Mouse (Mus musculus) lung, adult 18-20 months (tissue): Measurements from ENCODE around the gene Reps2.

Experiments
- DNase-seq, 2 experiments: peaks; one replicate each; pipeline ENCODE4 v3.0.0; 2022; ENCODE audit warnings: mixed read lengths in 2 of 2

Reps2 gene

DNA sequence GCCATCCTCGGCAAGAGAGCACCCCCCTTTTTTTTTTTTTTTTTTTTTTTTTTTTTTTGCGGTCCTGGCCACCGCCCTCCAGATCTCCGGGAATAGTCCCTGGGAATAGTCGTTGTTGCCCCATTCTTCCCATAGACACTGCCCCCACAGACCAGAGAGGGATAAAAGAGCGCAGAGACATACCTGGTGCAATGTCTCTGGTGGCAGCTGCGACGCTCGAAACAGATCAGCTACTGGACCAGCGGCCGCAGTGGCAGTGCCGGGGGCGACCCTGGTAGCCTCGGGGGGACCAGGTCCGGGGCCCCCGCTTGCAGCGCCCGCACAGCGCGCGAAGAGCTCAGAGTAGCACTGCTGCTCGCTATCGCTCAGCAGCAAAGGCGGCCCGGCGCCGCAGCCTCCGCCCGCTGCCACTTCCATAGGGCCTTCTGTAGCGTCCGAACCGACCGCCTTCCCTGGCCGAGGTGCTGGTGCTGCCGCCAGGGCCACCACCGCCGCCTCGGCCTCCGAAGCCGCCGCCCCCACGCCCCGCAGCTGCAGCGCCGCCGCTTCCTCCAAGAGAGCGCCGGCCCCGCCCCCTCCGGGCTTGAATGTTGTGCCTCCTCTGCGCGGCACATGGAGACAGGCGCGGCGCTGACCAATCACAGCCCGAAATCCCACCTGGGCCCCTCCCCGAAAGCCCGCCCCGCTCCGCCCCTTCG, at the start of gene Reps2:
Reps2 (minus strand) TSS at position 559 of the 698 bp plus-strand sequence.
- DNase-seq = peak; percentile 85 to 89

DNA sequence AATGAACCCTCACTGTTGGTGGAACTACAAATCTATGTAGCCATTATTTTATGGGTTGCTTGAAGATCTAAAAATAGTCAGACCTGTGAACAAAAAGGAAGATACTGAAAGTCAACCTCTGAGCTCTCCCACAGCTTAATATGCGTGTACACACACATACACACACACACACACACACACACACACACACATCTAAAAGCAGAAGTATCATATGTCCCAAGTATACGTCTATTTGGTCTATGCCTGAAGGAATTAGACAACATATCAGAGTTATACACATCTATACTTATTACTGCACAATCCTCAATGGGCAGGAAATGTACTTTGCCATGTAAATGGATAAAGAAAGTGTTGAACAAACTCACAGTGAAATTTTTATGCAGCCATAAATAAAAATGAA, 47.8 kb upstream of the Reps2 start:
- DNase-seq = no peak

DNA sequence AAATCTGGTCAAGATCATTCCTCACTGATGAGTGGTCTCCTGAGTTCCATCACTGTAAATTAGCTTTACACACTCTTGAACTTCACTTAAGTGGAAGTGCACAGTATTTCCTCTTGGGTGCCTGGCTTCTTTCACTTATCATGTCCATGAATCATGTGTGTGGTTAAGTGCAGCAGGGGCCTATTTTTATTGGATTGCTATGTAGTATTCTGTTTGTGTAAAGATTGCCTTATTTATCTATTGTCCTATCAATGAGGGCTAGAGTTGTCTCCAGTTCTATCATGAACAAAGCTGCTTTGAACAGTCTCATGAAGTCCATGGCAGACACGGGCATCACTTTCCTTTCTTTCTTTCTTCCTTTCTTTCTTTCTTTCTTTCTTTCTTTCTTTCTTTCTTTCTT, 41.9 kb upstream of the Reps2 start:
- no peak for DNase-seq

DNA sequence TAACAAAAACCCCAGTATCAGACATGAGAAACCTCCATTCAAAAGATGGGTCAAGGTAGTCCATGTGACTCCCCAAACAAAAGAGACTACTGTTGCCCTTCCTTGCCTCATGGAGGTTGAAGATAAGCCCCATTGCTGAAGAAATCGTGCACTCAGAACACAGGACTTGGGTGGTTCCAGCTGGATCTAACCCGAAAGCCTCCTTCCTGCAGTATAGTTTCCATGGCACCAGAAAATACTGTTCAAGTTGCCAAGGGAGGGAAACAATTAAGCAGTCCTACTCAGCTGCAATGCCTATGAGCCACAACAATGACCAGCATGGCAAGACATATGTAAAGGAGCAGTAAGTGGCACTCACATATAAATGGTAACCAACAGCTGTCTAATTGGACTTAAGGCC, 36.1 kb upstream of the Reps2 start:
- no peak for DNase-seq

DNA sequence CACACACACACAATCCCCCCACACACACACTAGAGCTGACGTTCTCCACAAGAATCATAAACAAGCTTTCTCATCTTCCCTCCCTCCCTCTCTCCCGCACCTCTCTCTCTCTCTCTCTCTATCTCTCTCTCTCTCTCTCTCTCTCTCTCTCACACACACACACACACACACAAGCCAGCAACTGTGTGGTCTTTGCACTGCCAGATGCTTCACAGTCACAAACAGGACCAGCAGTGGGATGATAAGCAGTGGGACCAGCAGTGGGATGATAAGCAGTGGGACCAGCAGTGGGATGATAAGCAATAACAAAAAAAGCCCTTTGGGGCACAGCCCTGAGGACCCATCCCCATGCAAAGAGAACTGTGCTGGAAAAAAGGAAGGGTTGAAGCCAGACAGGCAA, 35.4 kb upstream of the Reps2 start:
- DNase-seq = no peak

DNA sequence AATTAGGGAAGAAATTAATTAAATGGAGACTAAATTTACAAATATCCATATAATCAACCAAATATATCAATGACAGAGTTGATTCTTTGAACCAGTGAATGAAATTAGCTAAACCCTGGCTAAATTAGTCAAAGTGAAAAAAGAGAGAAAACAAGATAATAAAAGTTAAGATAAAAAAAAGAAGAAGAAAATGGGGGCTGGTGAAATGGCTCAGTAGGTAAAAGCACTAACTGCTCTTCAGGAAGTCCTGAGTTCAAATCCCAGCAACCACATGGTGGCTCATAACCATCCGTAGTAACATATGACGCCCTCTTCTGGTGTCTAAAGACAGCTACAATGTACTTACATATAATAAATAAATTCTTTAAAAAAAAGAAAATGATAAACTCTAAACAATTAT, 22.7 kb upstream of the Reps2 start:
- DNase-seq = no peak

DNA sequence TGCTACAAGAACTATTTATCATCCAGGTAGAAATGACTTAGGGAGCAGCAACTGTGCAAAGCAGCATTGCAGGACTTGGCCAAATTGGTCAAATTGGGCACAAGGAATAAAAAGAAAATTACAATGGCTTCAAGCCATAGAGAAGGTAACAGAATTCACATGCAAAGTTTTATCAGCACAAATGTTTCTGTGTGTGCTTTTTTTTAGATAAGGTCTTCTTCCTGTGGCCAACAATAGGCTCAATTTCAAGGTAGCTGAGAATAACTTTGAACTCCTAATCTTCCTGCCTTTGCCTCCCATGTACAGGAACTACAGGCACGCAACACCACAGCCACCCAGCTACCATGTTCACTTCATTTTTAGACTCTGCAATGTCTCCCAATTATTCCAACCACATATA, 16.7 kb upstream of the Reps2 start:
- DNase-seq = no peak

DNA sequence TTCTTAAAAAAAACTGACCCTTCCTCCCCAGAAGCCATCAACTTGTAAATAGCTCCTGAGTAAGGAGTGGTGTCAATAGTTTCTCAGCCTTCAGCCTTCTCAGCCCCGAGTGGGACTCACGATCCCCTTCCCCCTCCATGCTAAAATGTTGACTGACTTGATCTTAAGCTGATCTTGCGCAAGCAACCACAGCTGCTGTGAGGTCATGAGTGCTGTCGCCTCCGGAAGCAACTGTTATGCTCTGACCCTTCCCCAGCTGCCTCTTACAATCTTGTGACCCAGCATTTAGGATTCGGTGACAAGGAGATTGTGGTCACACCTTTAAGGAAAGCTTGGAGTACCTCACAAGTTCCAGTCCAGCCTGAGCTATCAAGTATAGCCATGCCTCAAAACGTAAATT, 10.1 kb upstream of the Reps2 start:
- DNase-seq = peak; percentile 14 to 21

DNA sequence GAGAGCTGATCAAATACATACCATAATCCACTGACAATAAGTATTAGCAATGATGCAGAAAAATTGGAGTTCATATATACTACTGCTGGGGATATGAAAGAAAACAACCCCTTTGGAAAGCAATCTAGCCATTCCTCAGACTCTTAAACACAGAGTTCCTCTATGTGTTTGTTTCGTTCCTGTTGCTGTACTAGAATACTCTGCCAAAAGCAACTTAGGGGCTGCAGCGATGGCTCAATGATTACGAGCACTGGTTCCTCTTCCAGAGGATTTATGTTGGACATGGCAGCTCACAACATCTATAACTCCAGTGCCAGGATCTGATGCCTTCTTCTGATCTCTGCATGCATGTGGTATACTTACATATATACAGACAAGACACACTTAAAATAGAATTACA, 9.0 kb upstream of the Reps2 start:
- no peak for DNase-seq

DNA sequence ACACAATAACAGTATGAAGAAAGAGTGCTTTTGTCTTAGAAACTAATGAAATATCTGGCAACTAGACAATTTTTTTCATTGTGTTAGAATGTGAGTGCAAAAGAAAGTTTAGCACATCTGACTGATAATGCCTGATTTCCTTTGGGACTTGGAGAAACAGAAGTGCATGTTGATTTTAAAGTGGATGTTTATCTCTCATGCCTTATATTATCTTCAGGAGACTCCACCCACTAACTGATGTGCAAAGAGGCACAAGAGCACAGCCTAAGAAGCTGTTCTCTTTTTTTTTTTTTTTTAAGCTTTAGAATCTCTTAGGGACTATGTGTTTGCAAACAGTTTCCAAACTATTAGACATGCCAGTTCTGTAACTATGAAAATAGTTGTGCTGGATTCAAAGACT, 7.7 kb upstream of the Reps2 start:
- no peak for DNase-seq

DNA sequence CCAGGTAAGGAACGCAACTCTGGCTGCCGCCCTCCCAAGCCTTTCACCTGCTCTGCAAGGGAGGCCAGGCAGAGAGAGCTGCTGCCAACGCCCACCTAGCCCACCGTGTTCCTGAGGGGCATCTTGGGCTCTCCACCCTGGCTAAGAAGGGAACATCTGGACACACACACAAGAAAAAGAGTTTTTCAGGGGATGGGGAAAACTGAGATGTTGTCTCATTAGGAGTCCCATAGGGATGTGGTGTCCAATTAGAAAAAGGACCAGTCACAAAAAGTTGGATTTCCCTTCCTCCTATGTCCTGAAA, 292 bp upstream of the Reps2 start:
- no peak for DNase-seq

DNA sequence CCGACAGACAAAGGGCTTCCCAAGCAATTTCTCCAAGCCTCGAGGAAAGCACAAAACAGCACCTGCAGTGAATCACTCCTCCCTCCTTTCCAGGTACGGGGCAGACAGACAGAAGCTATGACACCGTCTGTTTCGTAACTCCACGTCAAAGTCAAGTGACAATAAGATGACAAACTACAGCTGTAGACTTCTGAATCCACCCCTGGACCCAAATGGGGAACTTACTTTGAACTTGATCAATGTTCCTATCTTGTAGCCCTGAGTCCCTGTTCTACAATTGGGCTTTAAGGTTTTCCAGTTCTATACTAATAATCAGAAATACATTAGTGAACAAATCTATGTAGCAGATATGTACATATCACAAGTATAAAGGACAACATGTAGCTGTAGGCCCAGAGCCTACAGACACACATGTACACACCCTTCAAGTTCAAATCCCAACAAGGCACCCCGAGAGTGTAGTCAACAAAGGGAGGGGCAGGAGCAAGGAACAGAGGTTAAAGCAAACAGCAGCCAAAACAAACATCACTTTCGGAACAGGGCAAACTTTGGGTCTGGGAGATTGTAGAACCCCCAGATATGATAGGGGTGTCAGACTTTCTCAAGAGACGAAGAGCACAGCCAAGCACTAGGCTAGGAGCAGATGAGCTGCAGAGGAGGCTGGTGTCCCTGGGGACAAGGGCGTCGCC, 903 bp downstream of the Reps2 start:
- peak; percentile 10 to 16 for DNase-seq

DNA sequence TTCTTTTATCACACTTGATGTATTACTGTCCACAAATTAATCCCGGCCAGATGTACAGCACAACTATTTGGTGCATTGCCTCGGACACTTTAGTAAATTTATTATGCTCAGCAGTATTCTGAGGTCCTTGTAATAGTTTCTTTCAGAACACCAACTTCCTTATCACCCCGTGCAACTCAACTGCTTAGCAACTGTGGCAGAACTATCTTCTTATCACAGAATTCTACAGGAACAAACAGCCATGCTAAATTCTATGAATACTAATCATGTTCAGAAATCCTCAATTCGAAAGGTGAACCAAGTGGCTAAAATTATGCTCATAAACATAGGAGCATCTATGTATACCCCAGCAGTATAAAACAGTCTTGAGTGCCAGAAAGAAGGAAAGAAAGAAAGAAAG, 1.7 kb downstream of the Reps2 start:
- DNase-seq = no peak

DNA sequence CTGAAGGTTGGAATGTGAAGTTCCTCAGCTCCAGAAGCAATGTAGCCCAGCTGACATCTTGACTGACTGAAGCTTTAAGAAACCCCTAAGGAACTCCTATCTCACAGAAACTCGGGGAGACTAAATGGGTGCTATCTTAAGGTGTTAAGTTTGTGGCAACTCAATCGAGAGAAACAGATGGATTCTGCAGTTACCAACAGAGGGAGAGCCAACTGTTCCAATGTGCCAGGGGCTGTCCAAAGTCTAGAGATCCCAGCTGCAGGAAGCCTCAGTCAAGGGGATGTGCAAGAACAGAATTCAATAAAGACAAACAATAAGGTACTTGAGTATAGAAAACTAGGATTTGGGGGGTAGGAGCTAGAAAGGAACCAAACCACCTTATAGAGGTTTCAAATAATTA, 8.3 kb downstream of the Reps2 start:
- no peak for DNase-seq

DNA sequence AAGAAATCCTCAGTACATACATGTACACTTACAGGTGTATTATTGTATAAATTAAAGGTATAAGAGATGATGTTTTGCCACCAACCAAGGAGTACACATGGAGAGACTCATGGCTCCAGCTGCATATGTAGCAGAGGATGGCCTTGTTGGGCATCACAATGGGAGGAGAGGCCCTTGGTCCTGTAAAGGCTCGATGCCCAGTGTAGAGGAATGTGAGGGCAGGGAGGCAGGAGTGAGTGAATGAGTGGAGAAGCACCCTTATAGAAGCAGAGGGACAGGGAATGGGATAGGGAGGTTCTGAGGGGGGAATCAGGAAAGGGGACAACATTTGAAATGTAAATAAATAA, 21.4 kb downstream of the Reps2 start:
- DNase-seq = no peak

DNA sequence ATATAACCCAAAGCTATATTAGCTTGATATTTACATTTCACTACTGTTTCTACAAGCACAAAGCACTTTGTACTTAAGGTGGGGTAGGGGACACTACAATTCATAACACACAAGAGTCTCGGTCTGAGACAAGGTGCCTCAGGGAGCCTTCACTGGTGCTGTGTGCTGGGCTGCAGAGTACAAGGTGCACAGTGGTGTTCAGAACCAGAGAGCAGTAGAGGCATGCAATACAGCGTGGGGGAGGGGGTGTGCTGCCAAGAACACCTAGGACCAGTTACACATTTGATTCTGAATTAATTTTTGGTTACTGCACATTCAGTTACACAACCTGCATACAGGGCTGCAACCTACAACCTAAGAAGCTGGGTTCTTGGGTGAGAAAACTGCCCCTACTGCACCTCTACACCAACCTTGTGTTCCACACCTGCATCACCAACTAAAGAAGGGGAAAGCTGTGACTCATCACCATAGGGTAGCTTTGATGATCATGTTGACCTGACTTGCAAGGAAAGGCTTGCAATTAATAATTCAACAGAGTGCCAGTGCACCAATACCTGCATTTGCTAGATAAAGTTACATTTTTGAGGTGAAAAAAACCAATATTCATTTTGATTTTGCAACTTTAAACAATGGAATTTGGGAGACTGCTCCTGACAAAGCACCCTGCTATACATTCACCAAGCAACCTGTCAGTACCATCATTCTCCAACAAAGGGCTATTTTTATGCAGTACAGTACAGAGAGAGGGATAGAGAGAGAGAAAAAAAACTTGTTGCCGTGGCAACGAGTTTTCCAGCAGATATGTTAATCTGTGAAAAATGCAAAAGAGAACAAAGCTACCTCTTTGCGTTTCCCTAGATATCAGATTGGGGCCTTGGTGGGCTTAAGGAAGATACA, 22.0 kb downstream of the Reps2 start:
- no peak for DNase-seq

DNA sequence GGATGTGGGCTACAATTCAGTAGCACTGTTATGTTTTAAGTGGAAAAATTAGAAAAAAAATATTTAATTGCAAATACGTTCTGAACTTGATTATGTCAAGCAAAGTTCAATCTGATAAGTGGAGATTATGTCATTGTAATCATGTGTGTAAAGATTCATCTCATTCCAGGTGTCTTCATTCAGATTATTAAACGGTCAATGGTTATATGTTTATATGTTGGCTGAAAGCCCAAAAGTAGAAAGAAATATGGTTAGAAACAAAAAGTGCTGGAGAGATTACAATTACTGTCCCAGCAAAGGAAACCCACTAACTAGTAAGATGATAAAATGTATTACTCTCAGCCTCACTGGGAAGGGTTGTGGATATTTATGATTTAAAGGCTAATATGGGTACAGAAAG, 23.7 kb downstream of the Reps2 start:
- no peak for DNase-seq

DNA sequence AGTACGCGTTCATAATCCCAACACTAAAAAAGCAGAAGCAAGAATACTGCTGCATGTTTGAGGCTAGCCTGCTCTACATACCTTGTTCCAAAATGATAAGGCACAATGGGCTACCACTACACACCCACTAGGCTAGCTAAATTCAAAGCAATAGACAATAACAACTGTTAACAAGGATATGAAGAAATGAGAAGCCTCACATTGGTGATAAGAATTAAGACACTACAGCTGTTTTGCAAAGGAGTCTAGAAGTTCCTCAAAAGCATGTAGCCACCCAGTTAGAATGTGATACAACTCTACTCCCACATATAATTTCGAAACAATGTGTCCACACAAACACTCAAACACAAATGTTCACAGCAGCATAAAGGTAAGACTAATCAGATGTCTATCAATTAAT, 24.9 kb downstream of the Reps2 start:
- DNase-seq = no peak

DNA sequence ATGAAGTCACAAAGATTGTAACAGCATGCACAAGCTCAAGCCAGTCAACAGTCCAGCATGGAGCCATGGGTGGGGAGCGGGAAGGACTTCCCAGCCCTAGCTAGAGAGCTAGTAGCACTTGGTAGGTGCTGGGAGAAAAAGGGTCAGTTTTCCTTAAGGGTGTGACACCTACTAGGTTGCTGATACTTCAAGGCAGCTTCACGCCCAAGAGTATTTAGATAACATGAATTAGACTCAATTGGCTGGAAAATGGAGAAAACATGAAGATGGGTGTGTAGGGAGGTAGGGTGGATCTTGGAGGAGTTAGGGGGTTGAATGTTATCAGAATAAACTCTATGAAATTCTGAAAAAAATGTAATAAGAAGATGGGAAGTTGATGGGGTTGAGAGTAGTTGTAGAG, 37.3 kb downstream of the Reps2 start:
- DNase-seq = no peak

DNA sequence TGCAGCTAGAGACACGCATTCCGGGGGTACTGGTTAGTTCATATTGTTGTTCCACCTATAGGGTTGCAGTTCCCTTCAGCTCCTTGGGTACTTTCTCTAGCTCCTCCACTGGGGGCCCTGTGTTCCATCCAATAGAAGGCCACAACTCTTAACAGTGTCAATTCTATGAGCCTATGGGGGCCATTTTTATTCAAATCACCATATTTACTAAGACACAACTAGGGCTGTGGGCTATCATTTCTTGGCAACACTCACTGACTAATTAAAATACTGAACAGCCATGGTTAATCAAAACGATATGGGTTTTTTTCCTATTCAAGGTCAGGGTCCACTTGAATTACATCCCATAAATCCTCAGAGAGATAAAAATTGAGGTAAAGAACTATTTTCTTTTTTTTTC, 43.8 kb downstream of the Reps2 start:
- DNase-seq = no peak

DNA sequence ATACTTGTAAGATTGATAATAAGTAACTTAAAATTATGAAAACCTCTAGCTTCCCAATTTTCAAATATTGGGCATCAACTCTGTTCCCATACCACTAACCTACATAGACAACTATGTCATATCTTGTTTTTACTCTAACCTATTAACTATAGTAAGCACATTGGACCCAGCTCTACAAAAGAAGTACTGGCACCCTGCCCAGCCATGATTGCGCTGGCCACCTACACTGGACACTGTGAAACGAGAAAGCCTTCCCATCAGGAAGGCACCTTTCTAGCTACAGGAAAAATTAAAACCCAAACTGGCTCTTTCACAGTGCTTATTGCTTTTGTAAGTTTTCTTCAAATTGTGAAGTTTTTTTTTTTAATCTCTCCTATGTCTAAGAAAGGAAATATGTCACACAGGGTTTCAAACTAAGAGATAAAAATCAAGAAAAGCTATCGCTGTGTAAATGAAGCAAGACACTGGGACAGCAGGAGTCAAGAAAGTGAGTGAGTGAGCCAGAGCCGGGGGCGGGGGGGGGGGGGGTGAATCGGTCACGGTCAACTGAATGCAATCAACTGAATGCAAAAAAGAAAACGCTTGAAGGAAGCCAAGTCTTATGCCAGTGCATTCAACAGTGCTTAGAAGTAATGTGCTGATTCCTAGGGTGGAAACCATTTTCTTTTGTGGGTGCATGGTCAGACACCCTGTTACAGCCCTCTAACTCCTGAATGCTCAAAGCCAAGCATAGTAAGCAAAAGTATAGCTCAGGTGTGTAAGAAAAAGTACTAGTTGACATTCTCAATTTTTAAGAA, 52.2 kb downstream of the Reps2 start:
- DNase-seq = no peak

DNA sequence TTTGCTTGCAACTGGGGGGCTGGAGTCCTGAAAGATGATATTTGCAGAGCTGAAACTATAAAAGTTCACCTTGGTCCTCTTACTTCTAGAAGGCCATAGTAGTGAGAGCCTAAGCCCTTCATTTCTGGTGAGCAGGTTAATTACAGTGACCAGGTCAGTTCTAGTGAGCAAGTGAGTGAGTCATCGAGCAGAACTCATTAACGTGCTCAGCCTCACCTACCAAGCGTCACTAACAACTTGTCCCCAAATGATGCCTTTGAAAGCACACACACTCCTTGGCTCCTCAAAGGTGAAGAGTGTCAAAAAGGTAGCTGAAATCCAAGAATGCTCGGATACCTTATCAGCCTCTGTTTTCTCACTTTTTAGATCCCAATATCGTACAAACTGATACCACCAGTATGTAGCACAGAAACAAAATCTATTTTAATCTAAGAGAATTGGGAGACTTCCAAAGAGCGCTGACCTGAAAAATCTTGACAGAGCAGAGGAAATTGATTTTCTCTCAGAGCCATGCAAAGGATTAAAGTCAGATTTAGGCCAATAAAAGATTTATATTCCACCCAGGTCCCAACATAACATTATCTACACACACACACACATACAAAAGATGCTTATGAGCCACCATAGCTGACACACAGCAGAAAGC, 53.2 kb downstream of the Reps2 start:
- no peak for DNase-seq
